Mouse (Mus musculus): Measurements from ENCODE around the gene Epha1. TPM values are rescaled to one million over a fixed set of nuclear protein-coding genes. Genes with fewer than 3 reads are reported as not detected.

Epha1 gene
- total RNA-seq, 2 experiments from 2014 or later: 0.26 to 0.31 TPM

DNA sequence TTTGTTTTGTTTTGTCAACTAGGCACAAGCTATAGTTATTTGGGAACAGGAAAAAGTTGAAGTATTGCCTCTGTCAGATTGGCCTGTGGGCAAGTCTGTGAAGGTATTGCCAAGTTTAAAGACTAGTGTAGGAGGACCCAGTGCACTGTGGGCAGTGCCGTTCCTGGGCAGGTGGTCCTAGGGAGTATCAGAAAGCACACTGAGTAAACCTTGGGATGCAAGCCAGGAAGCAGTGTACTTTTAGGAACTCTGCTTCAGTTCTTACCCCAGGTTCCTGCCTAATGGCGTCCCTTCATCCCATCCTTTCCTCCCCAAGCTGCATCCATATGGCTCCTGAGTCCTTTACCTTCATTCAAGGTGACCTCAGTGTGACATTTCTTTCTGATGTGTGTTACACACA, 2.1 kb upstream of the Epha1 start:
- no peak for DNase-seq (ENCODE audit: low spot score)
- intact Hi-C loops (cut with DNase I): loop anchor here (1.0 kb wide), 1 partner anchor 25 kb away; no protein-coding TSS in a partner anchor

DNA sequence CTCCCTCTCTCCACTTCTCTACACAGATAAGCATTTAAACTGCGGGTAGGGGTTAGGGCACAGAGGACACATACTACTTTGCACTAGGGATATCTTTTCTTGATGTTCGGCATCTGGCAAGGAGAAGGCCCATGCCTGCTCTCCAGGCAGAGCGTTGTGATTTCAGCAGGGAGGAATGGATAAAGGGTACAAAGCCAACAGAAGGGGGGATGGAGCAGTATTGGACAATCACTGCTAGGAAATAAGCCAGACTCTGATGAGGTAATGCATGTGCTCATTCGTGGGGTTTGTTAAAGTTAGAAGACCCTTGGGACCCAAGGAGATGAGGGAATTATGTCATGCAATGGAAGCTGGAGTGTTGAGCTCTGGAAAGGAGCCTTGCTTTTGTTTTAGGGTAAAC, 1.6 kb upstream of the Epha1 start:
- DNase-seq (ENCODE audit: low spot score): no peak
- intact Hi-C loops (cut with DNase I): loop anchor here (1.0 kb wide), 1 partner anchor 24 kb away; no protein-coding TSS in a partner anchor

DNA sequence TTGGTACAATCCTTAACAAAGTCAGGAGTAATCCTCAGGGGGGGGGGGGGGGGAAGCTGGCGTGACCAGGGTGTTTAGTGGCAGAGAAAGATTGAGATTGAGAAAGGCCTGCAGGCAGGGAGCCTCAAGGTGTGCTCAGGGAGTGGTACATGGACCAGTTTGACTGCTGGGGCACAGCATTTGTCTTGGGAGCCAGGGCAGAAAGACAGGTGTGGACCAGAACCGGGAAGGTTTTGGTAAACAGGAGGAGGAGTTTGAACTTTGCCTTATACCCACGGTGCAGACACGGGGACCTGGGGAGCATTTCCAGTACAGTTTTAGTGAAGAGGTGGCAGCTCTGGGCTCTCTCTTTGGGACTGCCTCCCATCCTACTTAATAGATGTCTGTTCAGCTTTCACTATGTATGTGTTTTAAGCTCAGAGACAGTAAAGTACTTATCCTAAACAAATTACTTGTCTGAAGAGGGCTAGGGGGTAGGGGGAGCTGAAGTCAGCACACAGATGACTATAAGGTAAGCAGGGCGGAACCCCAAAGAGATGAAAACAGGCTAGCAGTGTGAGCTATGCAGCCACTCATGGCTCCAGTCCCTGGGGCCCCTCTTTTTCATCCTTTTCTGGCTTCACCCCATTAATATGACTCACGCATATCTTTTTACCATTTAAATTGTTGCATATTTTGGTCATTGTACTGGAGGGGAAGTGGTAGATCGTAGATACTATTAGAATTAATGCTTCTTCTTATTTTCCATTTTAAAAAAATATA, 782 bp upstream of the Epha1 start:
- intact Hi-C loops (cut with DNase I): no loop called here
- no peak for DNase-seq (ENCODE audit: low spot score)

DNA sequence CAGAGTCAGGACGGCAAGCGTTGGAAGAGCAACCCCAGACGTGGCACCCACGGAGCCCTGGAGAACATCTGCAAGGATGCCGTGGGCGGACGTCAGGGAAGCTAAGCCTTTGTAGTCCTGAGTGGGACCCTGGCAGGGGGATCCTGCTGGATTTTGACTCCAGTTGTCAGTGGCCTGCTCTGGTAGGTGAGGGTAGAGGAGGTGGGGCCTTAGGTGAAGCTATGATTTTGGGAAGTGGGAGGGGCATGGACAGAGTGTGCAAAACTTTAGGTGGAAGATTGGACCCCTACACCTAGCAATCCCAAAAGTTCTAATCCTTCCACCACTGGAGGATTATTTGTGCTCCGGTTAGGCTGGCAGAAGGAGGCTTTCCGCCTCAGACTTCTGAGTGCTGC, 650 bp downstream of the Epha1 start:
- intact Hi-C loops (cut with DNase I): no loop called here
- no peak for DNase-seq (ENCODE audit: low spot score)

DNA sequence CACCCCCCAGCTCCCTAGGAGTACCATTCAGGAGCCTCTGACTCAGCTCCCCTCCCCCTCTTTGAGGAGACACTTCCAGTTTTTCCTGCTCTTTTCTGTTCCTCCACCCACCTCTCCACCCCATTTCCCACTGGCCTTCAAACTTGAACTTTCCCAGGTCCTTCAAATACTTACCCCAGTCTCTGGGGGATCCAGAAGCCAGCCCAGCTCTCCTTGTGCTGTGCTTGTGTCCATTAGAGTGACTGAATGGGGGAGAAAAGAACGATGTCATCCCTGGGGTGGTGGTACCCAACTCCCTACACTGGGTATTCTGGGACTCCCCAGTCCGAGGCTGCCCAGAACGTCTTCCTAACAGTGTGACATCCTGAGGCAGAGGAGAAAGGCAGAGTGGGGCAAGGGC, 1.1 kb downstream of the Epha1 start:
- intact Hi-C loops (cut with DNase I): no loop called here
- DNase-seq (ENCODE audit: low spot score): no peak

DNA sequence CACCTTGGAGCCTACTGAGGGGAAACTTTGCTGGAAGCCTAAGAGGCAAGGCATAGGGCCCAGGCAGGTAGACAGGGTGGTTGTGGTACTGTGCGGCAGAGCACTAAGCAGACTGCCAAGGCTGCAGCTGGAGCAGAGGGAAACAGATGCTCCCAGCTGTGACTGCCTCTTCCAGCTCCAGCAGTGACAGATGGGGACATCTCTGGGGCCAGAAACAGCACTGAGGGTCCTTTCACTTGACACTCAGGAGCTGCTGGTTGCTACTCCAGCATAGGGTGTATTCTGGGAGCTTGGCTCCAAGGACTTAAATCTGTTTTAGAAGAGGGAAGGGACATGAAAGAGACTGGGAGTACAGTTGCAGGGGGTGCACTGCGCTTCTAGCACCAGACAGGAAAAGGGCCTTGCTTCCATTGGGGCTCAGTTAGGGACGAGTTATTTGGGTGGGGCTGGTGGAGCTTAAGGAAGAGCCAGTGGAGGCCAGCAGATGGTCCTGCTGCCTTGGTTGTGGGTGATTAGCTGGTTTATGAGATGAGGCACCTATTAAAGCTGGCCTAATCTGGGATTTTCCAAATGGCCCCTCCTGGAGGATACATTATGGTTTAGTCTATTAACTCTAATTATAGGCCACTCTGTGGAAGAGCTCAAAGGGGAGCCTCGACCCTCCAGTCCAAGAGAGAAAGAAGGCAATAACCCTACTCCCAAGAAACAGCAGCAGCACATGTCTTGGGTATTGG, 2.3 kb downstream of the Epha1 start:
- intact Hi-C loops (cut with DNase I): no loop called here
- no peak for DNase-seq (ENCODE audit: low spot score)

DNA sequence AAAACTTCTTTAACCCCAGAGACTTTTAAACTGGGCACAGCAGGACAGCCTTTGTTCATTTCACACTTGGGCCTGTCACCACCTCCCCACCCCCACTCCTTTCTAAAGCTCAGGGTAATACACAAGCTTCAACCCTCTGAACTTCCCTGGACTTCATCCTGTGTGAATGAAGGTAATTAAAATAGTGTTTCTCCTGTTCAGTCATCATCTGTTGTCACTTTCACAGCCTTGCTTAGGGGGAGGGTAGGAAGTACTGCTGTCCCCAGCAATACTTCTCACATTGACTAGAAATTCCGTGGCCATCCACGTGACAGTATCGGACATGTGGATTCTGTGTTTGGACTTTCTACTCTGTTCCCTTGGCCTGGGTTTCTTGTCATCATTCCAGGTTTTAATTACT, 3.2 kb downstream of the Epha1 start:
- no peak for DNase-seq (ENCODE audit: low spot score)

DNA sequence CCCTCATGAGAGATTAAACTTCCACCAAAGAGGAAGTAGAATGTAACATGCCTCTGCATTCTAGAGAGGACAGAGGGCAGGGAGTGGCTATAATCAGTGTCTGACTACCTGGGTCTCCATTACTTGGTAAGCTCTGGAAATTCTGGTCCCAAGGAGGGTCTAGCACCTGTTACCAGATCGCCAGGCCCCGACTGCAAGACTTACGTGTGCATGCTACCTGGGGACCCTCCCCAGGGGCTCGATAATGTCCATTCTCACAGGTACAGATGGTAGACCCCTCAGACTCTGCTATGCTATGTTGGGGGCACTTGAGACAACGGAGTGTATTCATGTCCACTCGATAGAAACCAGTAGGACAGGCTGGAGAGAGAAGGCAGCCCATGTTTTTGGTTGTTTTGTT, 7.9 kb downstream of the Epha1 start:
- DNase-seq (ENCODE audit: low spot score): no peak
- intact Hi-C loops (cut with DNase I): no loop called here

More for the DNA sequence above, 3.2 kb downstream of the Epha1 start:
- intact Hi-C loops (cut with DNase I): no loop called here

DNA sequence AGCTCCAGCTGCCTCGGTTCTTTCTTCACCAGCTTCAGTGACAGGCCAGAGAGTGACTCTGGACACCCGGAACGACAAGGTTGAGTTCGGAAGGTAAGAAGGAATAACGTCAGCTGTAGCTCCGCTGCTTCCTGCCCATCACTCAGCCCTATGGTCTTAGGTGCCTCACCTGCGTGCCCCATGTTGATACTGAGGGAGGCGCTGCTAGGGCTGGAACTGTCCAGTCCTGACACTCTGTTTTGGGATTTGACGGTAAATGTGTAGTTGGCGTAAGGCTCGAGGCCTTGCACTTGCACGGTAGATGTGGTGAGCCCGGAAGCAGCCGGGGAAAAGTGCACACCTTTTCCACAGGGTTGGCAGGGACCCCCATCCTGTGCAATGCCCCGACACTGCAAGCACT, 8.5 kb downstream of the Epha1 start:
- DNase-seq (ENCODE audit: low spot score): no peak
- intact Hi-C loops (cut with DNase I): no loop called here

DNA sequence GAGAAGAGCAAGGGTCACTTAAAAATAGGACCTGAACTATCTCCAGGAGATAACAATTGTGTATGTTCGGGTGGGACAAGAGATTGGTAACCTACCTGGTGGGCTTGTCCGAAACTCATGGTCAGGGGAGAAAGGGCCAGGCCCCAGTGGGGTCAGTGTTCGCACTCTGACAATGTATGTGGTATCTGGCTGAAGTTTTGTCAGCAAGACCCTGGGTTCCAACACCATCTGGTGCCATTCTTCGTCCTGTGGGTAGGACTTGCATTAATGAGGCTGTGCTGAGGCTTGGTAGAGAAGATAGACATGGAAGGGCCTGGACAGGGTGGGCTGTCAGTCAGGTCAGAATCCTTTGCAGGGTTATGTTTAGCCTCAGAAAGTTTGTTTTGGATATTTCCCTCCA, 9.0 kb downstream of the Epha1 start:
- intact Hi-C loops (cut with DNase I): no loop called here
- DNase-seq (ENCODE audit: low spot score): no peak

DNA sequence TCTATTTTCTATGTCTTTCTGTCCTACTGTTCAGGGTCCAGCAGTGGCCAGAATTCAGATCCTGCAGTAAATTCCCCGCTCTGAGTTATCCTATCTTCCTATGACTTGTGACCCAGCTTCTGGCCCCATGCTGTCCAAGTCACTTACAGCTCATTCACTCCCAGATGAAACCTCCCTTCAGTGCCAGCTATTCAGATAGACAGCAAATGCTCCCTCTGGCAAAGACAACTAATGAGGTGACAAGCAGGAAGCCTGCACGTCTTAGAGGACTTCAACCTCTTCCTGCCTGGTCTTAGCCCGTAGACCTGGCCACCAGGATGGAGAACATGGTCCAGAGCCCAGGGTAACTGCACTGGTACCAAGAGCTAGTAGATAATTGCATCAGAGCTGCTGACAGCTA, 10.1 kb downstream of the Epha1 start:
- intact Hi-C loops (cut with DNase I): no loop called here
- no peak for DNase-seq (ENCODE audit: low spot score)

DNA sequence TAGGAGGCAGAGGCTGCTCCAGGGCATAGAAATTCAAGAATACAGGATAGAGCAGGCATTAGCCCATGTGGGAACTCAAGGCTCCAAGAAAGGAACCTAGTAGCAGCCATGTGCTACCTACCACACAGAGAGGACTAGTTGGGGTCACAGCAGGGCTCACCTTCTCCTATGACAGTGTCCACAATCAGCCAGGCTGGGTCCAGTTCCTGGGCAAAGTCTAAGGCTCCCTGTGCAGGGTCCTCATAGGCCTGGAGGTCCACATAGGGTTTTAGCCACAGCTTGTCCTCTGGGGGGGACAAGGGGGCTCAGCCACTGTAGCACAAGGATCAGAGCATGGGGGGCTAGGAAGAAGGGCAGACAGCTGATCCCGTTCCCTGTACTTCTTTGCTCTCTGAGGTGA, 10.6 kb downstream of the Epha1 start:
- no peak for DNase-seq (ENCODE audit: low spot score)

DNA sequence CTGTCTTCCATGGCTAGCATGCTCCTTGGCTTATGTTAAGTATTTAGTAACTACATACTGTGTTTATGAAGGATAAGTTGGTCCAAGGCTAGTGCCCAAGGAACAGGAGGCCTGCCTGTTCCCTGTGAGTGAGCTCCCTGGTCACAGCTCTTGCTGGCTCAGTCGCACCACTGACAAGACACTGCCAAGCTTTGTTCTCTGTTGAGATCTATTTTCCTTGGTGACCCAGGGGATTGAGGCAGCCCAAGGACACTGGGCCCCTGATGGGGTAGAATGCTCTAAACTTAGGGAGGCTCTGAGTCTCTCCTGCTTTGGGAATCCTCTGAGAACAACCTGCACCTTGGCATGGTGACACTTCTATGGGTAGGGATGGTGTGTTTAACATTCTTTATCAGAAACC, 11.0 kb downstream of the Epha1 start:
- DNase-seq (ENCODE audit: low spot score): no peak
- intact Hi-C loops (cut with DNase I): no loop called here

More for the DNA sequence above, 10.6 kb downstream of the Epha1 start:
- intact Hi-C loops (cut with DNase I): no loop called here

DNA sequence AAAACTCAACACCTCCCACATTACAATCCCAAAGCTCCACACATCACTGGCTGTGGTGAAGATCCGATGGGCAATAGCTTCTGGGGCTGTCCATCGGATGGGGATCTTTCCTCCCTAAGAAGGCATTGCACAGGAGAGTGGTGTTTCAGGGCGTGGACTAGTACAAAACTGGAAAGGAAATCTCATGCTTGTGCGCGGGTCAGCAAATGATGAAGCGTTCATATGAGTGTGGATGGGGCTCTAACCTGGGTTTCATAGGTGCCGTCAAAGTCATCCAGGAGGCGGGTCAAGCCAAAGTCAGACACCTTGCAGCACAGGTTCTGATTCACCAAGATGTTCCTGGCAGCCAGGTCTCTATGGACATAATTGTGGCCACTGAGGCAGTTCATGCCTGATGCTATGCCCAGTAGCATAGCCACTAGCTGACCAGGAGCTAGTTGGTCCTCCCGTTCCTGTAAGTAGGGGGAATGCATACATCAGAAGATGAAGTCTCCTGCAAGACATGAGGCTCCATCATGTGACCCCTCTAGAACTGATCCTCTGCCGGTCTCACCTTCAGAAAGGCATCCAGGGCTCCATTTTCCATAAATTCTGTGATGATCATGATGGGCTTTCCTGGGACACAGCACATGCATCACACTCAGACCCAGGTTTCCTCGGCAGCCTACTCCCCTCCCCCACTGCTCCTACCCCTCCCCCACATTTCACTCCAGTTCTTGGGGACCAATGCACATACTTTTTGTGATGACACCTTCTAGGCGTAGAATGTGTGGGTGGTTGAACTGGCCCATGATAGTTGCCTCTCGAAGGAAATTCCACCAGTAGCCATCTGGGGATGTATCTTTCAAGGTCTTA, 11.8 kb downstream of the Epha1 start:
- intact Hi-C loops (cut with DNase I): no loop called here
- no peak for DNase-seq (ENCODE audit: low spot score)

DNA sequence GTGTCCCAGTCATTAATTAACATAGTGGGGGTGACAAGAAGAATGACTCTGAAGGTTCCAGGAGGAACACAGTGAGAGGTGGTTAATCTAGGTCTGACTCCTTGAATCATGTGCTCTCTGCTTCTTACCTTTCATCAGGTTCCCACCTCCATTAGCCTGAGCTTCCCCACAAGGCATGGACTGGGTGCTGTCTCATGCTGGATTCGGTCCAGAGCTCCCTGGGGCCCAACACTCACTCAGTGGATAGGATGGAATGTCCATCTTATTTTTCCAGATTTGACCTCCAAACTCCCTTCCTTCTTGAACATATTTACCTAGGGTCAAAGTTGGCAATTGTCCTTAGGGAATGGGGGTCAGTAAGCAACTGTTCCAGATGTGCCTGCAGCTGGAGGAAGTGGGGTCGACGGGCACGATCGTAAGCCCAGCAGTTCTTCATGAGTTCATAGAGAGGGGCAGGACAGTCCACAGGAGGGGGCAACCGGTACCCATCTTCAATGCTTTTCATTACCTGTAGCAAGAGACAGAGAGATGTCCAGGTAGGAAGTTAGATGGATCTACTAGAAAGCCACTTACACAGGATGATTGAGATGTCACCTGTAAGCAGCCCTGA, 12.7 kb downstream of the Epha1 start:
- intact Hi-C loops (cut with DNase I): no loop called here
- no peak for DNase-seq (ENCODE audit: low spot score)

DNA sequence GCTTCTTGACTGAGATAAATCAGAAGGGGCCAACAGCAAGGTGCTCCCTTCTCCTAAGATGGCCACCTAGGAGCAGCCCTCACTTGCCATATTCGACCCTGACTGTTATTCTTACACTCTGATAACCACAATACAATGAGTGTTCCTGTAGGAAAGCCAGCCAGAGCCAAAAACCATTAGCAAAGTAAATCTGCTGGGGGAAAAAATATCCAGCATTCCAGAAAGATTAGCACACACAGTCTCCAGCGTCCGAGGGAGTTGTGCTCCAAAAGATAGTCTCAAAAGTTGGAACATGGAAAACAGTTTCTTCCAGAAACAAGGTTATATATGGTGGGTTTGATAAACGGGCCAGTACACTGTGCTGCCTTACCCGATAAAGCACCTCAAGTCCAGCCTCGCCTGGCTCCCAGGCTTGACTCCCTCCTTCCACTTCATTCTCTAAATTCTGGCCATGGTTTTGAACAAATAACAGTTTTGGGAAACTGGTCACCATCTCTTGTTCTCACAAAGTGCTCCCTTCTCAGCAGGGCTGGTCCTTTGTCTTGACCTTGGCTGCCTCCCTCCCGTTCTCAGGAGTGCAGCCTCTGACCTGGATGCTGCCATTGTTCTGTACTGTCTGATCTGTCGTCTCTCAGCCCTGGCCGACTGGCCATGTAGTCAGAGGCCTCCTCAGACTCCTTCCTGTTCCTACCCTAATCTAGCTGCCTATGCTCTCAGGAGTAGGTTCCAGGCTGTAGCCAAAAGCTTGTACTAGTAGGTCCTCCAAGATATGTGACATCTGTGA, 13.5 kb downstream of the Epha1 start:
- intact Hi-C loops (cut with DNase I): no loop called here
- no peak for DNase-seq (ENCODE audit: low spot score)

DNA sequence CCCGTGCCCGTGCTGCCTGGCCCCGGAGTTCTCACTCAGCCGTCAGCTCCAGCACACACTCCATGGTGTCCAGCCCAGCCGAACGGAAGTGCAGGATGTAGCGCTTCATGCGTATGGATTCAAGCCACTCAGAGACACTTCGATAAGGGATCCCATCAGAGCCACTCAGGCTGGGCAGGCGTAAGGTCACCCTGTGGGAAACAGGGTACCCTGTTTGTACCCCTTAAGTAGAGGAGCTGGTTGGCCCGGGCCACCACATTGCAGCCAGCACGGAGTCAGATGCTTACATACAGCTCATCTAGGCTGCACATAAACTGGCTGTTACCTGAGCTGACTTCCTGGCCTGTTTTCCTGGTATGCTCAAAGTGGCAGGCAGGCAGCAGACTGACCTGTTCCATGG, 14.2 kb downstream of the Epha1 start:
- DNase-seq (ENCODE audit: low spot score): no peak
- intact Hi-C loops (cut with DNase I): no loop called here

DNA sequence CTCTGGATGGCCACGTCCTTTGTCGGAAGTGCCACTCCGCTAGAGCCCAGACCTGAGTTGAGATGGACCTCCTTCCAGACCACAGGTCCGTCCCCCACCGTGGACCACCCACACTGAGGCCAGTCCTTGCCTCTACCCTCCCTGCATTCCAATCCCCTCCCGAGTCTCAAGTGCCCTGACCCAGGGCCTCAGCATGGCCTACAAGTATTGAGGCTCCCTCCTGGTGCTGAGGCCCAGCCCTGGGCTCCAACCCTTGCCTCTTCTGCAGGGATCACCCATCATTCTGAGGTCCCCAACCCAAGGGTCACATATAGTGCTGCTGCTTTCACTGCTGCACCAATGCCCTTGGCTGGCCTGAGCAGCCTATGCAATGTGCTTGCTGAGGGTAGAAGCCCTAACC, 15.2 kb downstream of the Epha1 start:
- DNase-seq (ENCODE audit: low spot score): no peak
- intact Hi-C loops (cut with DNase I): no loop called here

DNA sequence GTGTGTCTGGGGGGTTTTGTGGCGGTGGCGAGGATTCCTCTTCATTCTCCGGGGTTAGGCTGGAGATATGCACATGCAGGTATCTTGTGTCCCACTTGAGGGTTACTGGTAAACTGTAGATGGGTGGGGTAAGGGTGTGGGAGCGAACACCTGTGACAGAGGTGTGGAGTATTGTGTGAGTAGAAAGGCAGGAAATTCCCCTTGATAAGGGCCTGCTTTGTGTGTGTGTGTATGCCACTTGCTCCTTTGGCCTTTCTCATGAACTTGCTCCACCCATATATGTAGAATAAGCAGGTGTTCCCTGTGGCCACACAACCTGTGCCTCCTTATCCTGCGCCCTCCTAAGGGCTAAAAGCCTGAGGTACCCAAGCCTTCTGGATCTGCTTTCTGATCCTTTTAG, 16.2 kb downstream of the Epha1 start:
- intact Hi-C loops (cut with DNase I): no loop called here
- DNase-seq (ENCODE audit: low spot score): no peak

Measured in heart, postnatal 25 days (tissue).